Mouse (Mus musculus): Measurements from ENCODE around the gene Kank2. TPM values are rescaled to one million over a fixed set of nuclear protein-coding genes. Genes with fewer than 3 reads are reported as not detected.

Kank2 gene
- polyA plus RNA-seq, 1 experiment from 2014 or later: 20.0 TPM

DNA sequence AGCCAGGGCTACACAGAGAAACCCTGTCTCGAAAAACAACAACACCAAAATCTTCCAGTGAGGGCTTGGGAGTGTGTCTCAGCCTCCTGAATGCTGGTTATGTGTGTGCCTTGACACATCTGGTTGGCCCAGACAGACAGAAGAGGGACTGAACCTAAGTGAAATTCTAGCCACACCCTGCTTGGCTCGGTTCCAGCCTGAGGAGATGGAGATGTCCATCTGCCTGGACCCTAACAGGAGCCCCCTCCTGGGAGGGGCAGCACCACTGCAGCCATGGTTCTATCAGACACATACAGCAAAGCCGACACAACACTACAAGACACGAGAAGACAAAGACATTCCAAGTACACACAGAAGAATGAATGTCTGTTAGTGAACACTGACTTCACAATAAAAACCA, 19.6 kb upstream of the Kank2 start:
- peaks cover 32% of the 10 kb centered on the region; the same call in 1 of the 2 replicates for H3K36me3 ChIP-seq
- no peak overlapping the region for H3K4me3 ChIP-seq
- H3K27me3 ChIP-seq: no peaks in the 10 kb centered on the region
- 71% methylated on average over 4 of the region's 4 CpGs for WGBS
- H3K4me2 ChIP-seq: no peak overlapping the region
- no peak overlapping the region for H3K9ac ChIP-seq
- no peaks in the 10 kb centered on the region for H3K4me1 ChIP-seq (replicated peaks)
- ATAC-seq (replicated peaks; ENCODE audit: insufficient number of reproducible peaks, insufficient read depth, low FRiP score, low read depth): no peak
- H3K9me3 ChIP-seq (replicated peaks): no peaks in the 10 kb centered on the region
- no peak overlapping the region for H3K27ac ChIP-seq

DNA sequence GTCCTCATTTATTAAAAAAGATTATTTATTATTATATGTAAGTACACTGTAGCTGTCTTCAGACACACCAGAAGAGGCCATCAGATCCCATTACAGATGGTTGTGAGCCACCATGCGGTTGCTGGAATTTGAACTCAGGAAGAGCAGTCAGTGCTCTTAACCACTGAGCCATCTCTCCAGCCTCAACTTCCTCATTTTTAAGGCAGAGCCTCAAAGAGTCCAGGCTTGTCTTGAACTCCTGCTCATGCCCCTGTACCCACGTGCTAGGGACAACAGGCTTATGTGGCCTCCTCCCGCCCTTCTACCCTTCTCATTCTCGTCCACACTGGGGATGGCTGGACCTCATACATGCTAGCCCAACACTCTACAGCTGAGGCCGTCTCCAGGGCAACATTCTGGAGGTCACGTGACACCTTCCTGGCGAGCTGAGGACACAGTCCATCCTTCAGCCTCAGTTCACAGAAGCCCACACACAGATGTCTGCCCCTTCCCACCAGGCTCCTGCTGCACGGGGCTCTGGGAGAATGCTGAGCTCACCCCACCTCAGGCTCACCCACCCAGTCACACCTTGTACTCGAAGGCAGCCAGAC, 18.3 kb upstream of the Kank2 start:
- Histone ChIP-seq H3K9me3 (replicated peaks) (no peaks in the 10 kb centered on the region), H3K9ac (no peak overlapping the region), H3K4me1 (replicated peaks) (no peaks in the 10 kb centered on the region), H3K36me3 (peaks cover 42% of the 10 kb centered on the region), H3K4me2 (no peak overlapping the region), H3K27ac (no peak overlapping the region), H3K4me3 (no peak overlapping the region), H3K27me3 (no peaks in the 10 kb centered on the region)
- no peak for ATAC-seq (replicated peaks; ENCODE audit: insufficient number of reproducible peaks, insufficient read depth, low FRiP score, low read depth)
- 68% methylated on average over 9 of the region's 9 CpGs for WGBS

DNA sequence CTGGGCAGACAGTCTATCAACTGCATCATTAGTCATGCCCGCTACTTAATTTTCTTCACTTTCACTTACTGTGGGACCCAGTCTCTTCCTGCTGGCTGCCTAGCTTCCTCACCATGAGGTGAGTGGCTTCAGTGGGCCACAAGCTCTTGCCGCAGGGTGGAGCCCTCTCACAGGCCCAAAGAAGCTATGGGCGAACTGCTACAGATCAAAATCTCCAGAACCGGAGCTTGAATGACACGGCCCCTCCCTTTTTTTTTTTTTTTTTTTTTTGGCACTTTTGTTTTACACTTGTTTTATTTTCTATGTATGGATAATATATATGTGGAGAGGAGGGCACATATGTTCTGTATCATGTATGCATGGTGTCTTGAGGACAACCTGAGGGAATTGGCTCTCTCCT, 12.6 kb upstream of the Kank2 start:
- 87% methylated on average over 5 of the region's 5 CpGs for WGBS
- Histone ChIP-seq H3K9me3 (replicated peaks) (no peaks in the 10 kb centered on the region), H3K9ac (no peak overlapping the region), H3K36me3 (peaks cover 23% of the 10 kb centered on the region), H3K4me1 (replicated peaks) (0 out of 2 replicates have a peak, but pooled peaks cover 4% of the 10 kb centered on the region), H3K27me3 (no peaks in the 10 kb centered on the region), H3K27ac (no peak overlapping the region), H3K4me3 (no peak overlapping the region), H3K4me2 (no peak overlapping the region)
- no peak for ATAC-seq (replicated peaks; ENCODE audit: insufficient number of reproducible peaks, insufficient read depth, low FRiP score, low read depth)

DNA sequence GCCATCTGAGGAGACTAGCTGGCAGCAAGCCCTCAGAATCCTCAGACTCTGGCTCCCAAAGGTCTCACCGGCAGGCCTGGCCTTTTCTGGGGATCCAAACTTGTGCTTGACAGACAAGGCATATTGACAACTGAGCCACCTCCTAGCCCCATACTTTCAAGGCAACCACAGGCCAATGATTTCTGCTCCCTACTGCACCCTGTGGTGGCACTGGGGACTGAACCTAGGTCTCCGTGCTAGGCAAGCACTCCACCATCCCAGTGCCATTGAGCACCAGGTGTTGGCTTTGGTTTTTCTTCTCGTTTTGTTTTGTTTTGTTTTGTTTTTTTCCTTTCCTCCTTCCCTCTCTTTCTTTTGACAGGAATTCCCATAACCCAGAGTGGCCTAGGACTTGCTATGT, 10.0 kb upstream of the Kank2 start:
- peaks cover 13% of the 10 kb centered on the region; the same call in 1 of the 2 replicates for H3K4me1 ChIP-seq (replicated peaks)
- no peak for ATAC-seq (replicated peaks; ENCODE audit: insufficient number of reproducible peaks, insufficient read depth, low FRiP score, low read depth)
- H3K9me3 ChIP-seq (replicated peaks): no peaks in the 10 kb centered on the region
- H3K27ac ChIP-seq: no peak overlapping the region
- no peak overlapping the region for H3K4me2 ChIP-seq
- H3K4me3 ChIP-seq: no peak overlapping the region
- H3K27me3 ChIP-seq: no peaks in the 10 kb centered on the region
- H3K9ac ChIP-seq: no peak overlapping the region
- 59% methylated on average over 3 of the region's 3 CpGs for WGBS
- peaks cover 16% of the 10 kb centered on the region for H3K36me3 ChIP-seq

DNA sequence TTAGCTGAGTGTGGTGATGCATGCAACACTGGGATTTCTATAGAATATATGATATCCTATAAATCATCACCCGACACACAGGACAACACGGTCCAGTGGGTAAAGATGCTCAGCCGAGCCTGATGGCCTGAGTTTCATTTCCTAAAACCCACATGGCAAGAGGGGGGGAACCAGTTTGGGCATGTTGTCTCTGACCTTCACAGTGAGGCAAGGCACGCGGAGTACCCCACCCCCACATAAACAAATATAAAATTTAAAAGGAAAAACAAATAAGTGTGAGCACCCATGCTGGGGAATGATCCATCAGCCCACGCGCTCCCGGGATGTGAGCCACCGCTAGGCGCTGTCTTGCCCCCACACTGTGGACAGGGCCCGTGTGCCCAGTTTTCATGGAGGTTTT, 8.4 kb upstream of the Kank2 start:
- Histone ChIP-seq H3K4me2 (no peak overlapping the region), H3K9ac (no peak overlapping the region), H3K27ac (no peak overlapping the region), H3K9me3 (replicated peaks) (no peaks in the 10 kb centered on the region), H3K4me3 (no peak overlapping the region), H3K27me3 (no peaks in the 10 kb centered on the region), H3K36me3 (peaks cover 4% of the 10 kb centered on the region), H3K4me1 (replicated peaks) (peaks cover 13% of the 10 kb centered on the region; the same call in 1 of the 2 replicates)
- ATAC-seq (replicated peaks; ENCODE audit: insufficient number of reproducible peaks, insufficient read depth, low FRiP score, low read depth): no peak
- WGBS: 80% methylated on average over 11 of the region's 11 CpGs

DNA sequence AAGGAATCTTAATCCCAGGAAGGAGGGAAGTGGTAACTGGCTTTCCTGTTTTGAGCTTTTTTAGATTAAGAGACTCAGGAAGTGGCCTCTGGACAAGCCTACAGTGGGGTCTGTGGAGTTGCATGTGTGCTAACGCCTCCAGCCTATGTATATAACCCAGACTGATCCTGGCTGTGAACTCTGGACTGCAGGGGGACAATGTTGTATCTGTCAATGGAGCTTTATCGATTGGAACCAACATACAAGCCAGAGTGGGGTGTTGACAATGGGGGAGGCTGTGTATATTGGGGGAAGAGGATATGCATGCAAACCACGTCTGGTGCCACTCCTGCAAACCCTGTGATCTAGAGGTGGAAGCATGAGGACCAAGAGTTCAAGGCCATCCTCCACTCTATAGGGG, 7.8 kb upstream of the Kank2 start:
- no peaks in the 10 kb centered on the region for H3K27me3 ChIP-seq
- no peak overlapping the region for H3K27ac ChIP-seq
- H3K4me1 ChIP-seq (replicated peaks): peaks cover 13% of the 10 kb centered on the region; the same call in 1 of the 2 replicates
- ATAC-seq (replicated peaks; ENCODE audit: insufficient number of reproducible peaks, insufficient read depth, low FRiP score, low read depth): no peak
- peaks cover 3% of the 10 kb centered on the region; the same call in 1 of the 2 replicates for H3K36me3 ChIP-seq
- H3K4me2 ChIP-seq: no peak overlapping the region
- WGBS: 55% methylated on average over 3 of the region's 3 CpGs
- H3K4me3 ChIP-seq: no peak overlapping the region
- H3K9ac ChIP-seq: no peak overlapping the region
- no peaks in the 10 kb centered on the region for H3K9me3 ChIP-seq (replicated peaks)

DNA sequence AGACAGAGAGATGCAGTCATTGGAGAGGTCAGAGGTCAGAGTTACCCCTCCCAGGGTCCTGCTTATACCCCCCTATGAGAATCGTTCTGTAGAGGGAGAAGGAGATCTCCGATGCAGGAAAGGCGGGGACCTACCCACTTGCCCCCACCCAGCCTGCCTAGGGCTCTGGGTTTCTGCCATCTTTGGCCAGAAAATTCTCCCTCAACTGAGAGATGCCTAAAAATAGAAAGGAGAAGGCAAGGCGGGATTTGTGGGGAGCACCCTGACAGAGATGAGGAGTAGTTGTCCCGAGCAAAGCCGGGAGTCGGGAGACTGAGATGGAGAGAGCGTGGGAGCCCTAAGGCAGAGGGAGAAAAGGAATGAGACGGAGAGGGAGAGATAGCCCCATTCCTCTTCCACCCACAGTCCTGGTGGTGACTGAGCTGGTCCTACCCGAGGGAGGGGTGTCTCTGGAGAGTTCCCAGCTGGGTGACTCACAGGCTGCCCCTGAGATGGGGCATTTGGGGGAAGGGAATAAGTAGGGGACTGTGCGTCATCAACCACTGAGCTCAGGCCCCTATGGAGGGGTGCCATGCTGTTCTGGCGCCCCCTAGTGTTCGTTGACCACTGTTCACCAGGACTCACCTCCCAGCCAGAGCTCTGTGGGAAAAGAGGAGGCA, 5.6 kb upstream of the Kank2 start:
- H3K4me1 ChIP-seq (replicated peaks): peaks cover 13% of the 10 kb centered on the region
- H3K27ac ChIP-seq: peak overlapping the region; percentile 74
- peak overlapping the region; percentile 59 for H3K4me2 ChIP-seq
- H3K9me3 ChIP-seq (replicated peaks): no peaks in the 10 kb centered on the region
- 0 out of 2 replicates have a peak, but pooled peaks cover 3% of the 10 kb centered on the region for H3K36me3 ChIP-seq
- H3K9ac ChIP-seq: peak overlapping the region; percentile 36; the same call in 1 of the 2 replicates
- peak overlapping the region; percentile 32 for H3K4me3 ChIP-seq
- 20% methylated on average over 13 of the region's 13 CpGs for WGBS
- ATAC-seq (replicated peaks; ENCODE audit: insufficient number of reproducible peaks, insufficient read depth, low FRiP score, low read depth): peak; percentile 92
- H3K27me3 ChIP-seq: no peaks in the 10 kb centered on the region

DNA sequence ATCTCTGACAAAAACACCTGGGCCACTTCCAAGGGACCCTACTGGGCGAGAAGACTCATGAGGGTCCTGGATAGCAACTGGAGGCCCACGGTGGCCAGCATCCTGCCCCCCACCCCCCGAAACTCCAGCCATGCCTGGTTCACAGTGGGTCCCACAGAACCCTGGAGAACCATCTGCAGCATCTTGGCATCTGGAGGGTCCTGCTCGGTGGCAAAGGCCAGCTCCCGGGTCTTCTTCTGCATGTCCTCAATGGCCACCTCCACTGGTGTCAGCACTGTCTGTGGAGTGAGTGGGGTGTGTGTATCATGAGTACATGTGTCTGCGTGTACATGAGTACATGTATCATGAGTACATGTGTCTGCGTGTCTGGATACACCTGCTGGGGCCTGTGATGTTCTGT, 3.0 kb upstream of the Kank2 start:
- no peak overlapping the region for H3K4me3 ChIP-seq
- no peaks in the 10 kb centered on the region for H3K9me3 ChIP-seq (replicated peaks)
- peaks cover 25% of the 10 kb centered on the region for H3K4me1 ChIP-seq (replicated peaks)
- no peak overlapping the region for H3K27ac ChIP-seq
- 0 out of 2 replicates have a peak, but pooled peaks cover 3% of the 10 kb centered on the region for H3K36me3 ChIP-seq
- H3K27me3 ChIP-seq: no peaks in the 10 kb centered on the region
- no peak overlapping the region for H3K9ac ChIP-seq
- ATAC-seq (replicated peaks; ENCODE audit: insufficient number of reproducible peaks, insufficient read depth, low FRiP score, low read depth): no peak
- WGBS: 94% methylated on average over 7 of the region's 7 CpGs
- no peak overlapping the region for H3K4me2 ChIP-seq

DNA sequence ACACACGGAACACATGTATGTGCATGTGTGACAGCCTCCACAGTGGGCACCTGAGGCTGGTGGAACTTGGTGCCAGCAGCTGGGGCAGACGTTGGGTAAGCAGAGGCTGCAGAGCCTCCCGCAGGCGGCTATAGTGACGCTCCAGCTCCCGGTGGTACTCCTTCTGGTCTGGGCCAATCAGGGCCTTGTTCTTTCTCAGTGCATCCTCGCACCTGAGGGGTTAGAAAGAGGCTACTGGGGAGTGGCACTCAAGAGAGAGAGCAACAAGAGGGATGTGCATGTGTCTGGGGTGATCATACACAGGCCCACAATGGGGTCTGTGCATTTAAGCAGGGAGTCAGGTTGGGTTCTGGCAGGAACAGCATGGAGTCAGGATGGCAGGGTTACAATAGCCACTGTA, 2.6 kb upstream of the Kank2 start:
- no peak for ATAC-seq (replicated peaks; ENCODE audit: insufficient number of reproducible peaks, insufficient read depth, low FRiP score, low read depth)
- H3K4me1 ChIP-seq (replicated peaks): peaks cover 29% of the 10 kb centered on the region
- no peak overlapping the region for H3K9ac ChIP-seq
- H3K27me3 ChIP-seq: no peaks in the 10 kb centered on the region
- no peaks in the 10 kb centered on the region for H3K9me3 ChIP-seq (replicated peaks)
- H3K36me3 ChIP-seq: 0 out of 2 replicates have a peak, but pooled peaks cover 3% of the 10 kb centered on the region
- WGBS: 85% methylated on average over 7 of the region's 7 CpGs
- no peak overlapping the region for H3K27ac ChIP-seq
- no peak overlapping the region for H3K4me2 ChIP-seq
- no peak overlapping the region for H3K4me3 ChIP-seq

DNA sequence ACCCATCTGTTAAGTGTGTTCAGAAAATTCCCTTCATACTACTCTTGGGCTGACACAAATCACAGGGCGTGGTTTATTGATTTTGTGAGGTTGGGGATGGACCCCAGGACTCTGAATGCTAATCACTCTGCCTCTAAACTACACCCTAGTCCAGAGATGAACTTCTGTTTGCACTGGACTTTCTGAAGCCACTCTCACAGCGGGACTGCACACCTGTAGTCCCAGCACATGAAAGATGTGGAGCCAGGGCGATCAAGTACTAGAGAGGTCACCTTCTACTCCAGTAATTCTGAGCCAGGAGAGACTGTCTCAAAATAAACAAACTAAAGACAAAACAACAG, 436 bp upstream of the Kank2 start:
- WGBS: 61% methylated on average over 3 of the region's 3 CpGs
- Histone ChIP-seq H3K9ac (no peak overlapping the region), H3K4me3 (peak overlapping the region; percentile 88), H3K27ac (peak overlapping the region; percentile 96), H3K27me3 (no peaks in the 10 kb centered on the region), H3K36me3 (peaks cover 18% of the 10 kb centered on the region), H3K4me1 (replicated peaks) (peaks cover 34% of the 10 kb centered on the region), H3K9me3 (replicated peaks) (no peaks in the 10 kb centered on the region), H3K4me2 (peak overlapping the region; percentile 73)
- no peak for ATAC-seq (replicated peaks; ENCODE audit: insufficient number of reproducible peaks, insufficient read depth, low FRiP score, low read depth)

DNA sequence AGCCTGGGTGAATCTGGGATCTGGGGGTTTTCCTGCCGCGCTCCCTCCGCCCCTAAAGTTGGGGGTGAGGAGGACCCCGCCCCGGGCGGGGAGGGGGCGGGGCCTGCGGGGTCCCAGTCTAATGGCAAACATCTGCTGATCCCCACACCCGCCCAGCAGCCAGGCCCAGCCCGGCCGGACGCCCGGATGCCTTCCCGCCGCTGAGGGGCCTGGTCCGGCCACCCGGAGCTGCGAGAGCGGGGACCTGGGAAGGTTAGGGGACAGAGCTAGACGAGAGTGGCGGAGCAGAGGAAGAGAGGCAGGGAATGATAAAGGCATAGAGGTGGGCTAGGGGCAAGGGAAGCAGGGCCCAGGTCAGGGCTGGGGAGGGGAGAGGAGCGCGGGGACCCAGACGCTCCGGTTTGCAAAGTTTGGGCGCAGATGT, 611 bp downstream of the Kank2 start:
- peak overlapping the region; percentile 88 for H3K4me3 ChIP-seq
- peak; percentile 73 for ATAC-seq (replicated peaks; ENCODE audit: insufficient number of reproducible peaks, insufficient read depth, low FRiP score, low read depth)
- H3K36me3 ChIP-seq: peaks cover 28% of the 10 kb centered on the region
- peak overlapping the region; percentile 73 for H3K4me2 ChIP-seq
- 0% methylated on average over 26 of the region's 26 CpGs for WGBS
- H3K9me3 ChIP-seq (replicated peaks): no peaks in the 10 kb centered on the region
- no peaks in the 10 kb centered on the region for H3K27me3 ChIP-seq
- H3K9ac ChIP-seq: peak overlapping the region; percentile 93
- H3K27ac ChIP-seq: peak overlapping the region; percentile 96
- H3K4me1 ChIP-seq (replicated peaks): peaks cover 34% of the 10 kb centered on the region

DNA sequence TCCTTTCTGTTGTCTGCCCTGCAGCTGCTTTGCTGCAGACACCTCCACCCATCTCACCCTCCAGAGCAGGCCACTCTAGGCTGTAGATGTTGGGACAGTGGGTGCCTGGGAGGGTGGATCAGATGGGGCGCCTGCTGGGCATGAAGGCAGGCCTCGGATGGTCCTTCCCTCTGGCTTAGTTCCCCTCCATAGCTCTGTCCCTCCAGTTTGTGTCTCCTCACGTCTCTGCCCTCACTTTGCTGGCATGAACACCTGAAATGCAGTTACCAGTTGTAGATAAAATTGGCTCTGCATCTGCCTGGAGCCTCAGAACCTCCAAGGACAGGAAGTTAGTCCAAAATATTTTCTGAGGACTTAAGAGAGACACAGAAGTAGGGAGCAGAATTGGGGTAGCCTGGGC, 1.6 kb downstream of the Kank2 start:
- H3K27me3 ChIP-seq: no peaks in the 10 kb centered on the region
- no peaks in the 10 kb centered on the region for H3K9me3 ChIP-seq (replicated peaks)
- ATAC-seq (replicated peaks; ENCODE audit: insufficient number of reproducible peaks, insufficient read depth, low FRiP score, low read depth): no peak
- peaks cover 44% of the 10 kb centered on the region for H3K4me1 ChIP-seq (replicated peaks)
- 53% methylated on average over 3 of the region's 3 CpGs for WGBS
- H3K4me2 ChIP-seq: peak overlapping the region; percentile 73
- peaks cover 32% of the 10 kb centered on the region for H3K36me3 ChIP-seq
- peak overlapping the region; percentile 48 for H3K9ac ChIP-seq
- H3K27ac ChIP-seq: peak overlapping the region; percentile 96
- H3K4me3 ChIP-seq: peak overlapping the region; percentile 88
